Mouse (Mus musculus) intestine, embryonic 15.5 days (tissue): ENCODE measurements around the gene Adck2. TPM values are rescaled to one million over a fixed set of nuclear protein-coding genes. Genes with fewer than 3 reads are reported as not detected.

Experiments
- ATAC-seq: fragments of 200-750 bp; cut with Nextera tagmentation; 2 replicates; pipeline ENCODE4 v1.8.0; 2017; ENCODE audit warnings: moderate TSS enrichment, moderate library complexity
- H3K27ac ChIP-seq: fragments of 300-500 bp; sonication (generic); 2 replicates; pipeline ENCODE4 v1.5.1; 2015; ENCODE audit warnings: mild to moderate bottlenecking, inconsistent platforms
- H3K27me3 ChIP-seq: fragments of 300-500 bp; sonication (generic); replicated peaks from 2 replicates; pipeline ENCODE4 v1.6.1; 2015; ENCODE audit warnings: inconsistent platforms
- H3K36me3 ChIP-seq: fragments of 300-500 bp; sonication (generic); 2 replicates; pipeline ENCODE4 v1.6.1; 2015; ENCODE audit warnings: inconsistent platforms
- H3K4me1 ChIP-seq: fragments of 300-500 bp; sonication (generic); replicated peaks from 2 replicates; pipeline ENCODE4 v1.6.1; 2015; ENCODE audit warnings: inconsistent platforms
- H3K4me2 ChIP-seq: fragments of 300-500 bp; sonication (generic); replicated peaks from 2 replicates; pipeline ENCODE4 v1.6.1; 2015; ENCODE audit warnings: mild to moderate bottlenecking, inconsistent platforms
- H3K4me3 ChIP-seq: fragments of 300-500 bp; sonication (generic); replicated peaks from 2 replicates; pipeline ENCODE4 v1.5.1; 2015; ENCODE audit warnings: inconsistent platforms
- H3K9ac ChIP-seq: fragments of 300-500 bp; sonication (generic); 2 replicates; pipeline ENCODE4 v1.6.1; 2015; ENCODE audit warnings: inconsistent platforms
- H3K9me3 ChIP-seq: fragments of 300-500 bp; sonication (generic); 2 replicates; pipeline ENCODE4 v1.6.1; 2016; ENCODE audit warnings: inconsistent platforms
- WGBS: fragments of 180-500 bp; shearing (Covaris S2); methylation state at CpG from one replicate; pipeline ENCODE4 v1.1.7; 2015; 5-methylcytosine and 5-hydroxymethylcytosine counted together
- polyA plus RNA-seq: library from polyadenylated mRNA; unstranded; fragments of >200 nt; fragmentation: Nextera tagmentation; extraction: Ambion mirVana; gene quantifications from 2 replicates; pipeline ENCODE4 v1.2.1, GENCODE M21; 2015

Gene Adck2
- polyA plus RNA-seq, result 28.0 and 29.1 TPM in 2 replicates

DNA sequence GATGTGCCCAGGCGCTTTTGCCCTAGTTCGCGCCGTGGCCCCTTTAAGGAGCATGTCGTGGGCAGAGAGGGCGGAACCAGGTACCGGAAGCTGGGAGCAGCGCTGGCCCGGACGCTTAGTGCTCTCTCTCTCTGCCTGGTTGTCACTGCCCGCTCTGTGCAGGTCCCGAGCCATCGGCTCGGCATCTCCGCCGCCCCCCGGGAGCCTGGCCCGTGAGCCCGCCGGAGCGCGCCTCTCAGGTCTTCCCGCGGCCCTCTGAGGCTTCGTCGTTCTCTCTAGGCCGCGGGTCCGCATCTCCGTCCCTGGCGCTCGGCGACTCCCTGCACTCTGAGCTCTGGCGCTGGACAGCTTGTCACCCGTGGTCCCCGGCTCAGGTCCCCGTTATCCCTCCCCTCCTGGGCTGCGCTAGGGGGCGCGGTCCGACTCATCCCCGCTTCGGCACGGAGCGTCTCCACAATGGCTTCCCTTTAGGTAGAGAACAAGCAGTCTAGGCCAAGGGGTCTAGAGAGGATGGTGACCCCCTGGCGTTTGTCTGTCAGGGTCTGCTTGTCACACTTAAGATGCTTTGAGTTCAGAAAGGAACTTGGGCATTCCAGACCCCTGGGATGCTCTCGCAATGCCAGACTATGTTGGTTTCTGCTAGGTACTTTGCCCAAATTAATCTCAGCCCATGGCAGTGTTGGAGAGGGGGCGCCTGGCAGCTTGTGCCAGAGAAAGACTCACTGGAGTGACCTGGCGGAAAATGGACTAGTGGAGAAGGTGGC lies at the start of gene Adck2:
Adck2 (plus strand) TSS at position 83 of the 764 bp plus-strand sequence.
- peak; percentile 97 for ATAC-seq
- H3K36me3 ChIP-seq, result no peaks in the 10 kb centered on the region; the same call in 1 of the 2 replicates
- WGBS, result under 1% methylated on average over 49 of the region's 49 CpGs

DNA sequence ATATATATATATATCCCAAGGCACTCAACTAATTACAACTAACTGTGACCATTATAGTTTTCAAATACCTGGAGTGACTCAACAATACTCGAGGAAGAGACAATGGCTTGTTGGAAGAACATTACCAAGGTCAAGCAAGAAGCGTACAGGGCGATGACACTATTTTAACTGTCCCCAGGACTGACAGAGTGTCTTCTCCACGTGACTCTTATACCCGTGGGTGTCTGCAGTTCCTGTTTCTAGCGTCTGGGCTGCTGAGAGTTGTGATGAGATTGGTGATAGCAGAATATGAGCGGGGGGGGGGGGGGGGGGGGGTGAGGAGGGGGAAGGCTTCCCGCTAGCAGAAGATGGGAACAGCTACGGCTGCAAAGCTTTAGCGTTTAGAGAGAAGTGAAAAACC lies 46.9 kb upstream of the Adck2 start:
- ATAC-seq, result no peak
- no peaks in the 10 kb centered on the region for H3K9me3 ChIP-seq
- no peak overlapping the region for H3K9ac ChIP-seq
- H3K4me3 ChIP-seq, result no peak overlapping the region
- no peak overlapping the region for H3K4me2 ChIP-seq
- 0 out of 2 replicates have a peak, but pooled peaks cover 4% of the 10 kb centered on the region for H3K36me3 ChIP-seq
- WGBS, result 71% methylated on average over 9 of the region's 10 CpGs
- no peak overlapping the region for H3K27ac ChIP-seq
- H3K4me1 ChIP-seq, result peaks cover 14% of the 10 kb centered on the region
- H3K27me3 ChIP-seq, result no peaks in the 10 kb centered on the region

More for the DNA sequence above, at the start of gene Adck2:
- Histone ChIP-seq H3K27me3 (no peaks in the 10 kb centered on the region), H3K4me1 (peaks cover 12% of the 10 kb centered on the region), H3K9me3 (no peaks in the 10 kb centered on the region), H3K9ac (peak within 1 kb of the TSS; percentile 77), H3K4me2 (peak within 1 kb of the TSS; percentile 83), H3K4me3 (peak within 1 kb of the TSS; percentile 81), H3K27ac (peak within 1 kb of the TSS; percentile 90)

DNA sequence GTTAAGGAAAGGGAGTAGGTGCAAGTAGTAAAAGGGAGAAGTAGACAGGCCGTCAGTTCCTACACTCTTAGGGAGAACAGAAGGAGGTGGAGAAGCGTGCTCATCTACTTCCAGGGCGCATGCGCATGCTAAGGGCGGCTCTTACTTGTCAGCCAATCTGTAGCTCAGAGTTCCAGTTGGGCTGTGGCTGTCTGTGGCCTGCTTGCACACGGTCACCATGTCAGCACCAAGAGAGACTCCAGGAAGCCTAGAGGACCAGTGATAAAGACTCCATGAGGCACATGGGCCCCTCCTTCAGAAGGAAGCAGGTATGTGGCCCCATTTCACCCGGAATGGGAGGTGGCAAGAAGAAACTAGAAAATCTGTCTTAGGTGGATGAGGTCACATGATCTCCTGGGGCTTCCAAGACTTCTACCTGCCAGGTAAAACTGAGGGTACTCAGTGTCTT lies 46.3 kb upstream of the Adck2 start:
- Histone ChIP-seq H3K4me1 (peaks cover 14% of the 10 kb centered on the region), H3K9ac (no peak overlapping the region)
- 80% methylated on average over 7 of the region's 7 CpGs for WGBS

DNA sequence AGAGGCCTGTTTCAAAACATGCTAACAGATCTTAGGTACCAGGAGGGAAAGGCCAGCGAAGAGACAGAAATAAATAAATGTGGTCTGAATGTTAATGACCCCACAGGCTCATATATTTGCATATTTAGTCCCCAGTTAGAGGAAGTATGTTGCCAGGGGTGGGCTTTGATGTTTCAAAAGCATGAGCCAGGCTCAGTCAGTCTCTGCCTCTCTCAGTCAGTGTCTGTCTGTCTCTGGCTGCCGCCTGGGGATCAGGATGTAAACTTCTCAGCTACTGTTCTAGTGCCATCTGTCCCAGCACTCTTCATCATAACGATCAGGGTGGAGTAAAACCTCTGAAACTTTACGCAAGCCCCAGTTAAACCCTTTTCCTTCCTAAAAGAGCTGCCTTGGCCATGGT lies 45.9 kb upstream of the Adck2 start:
- H3K27me3 ChIP-seq, result no peaks in the 10 kb centered on the region
- H3K27ac ChIP-seq, result no peak overlapping the region
- no peak overlapping the region for H3K4me3 ChIP-seq
- 0 out of 2 replicates have a peak, but pooled peaks cover 4% of the 10 kb centered on the region for H3K36me3 ChIP-seq
- peaks cover 14% of the 10 kb centered on the region for H3K4me1 ChIP-seq
- H3K4me2 ChIP-seq, result no peak overlapping the region
- H3K9me3 ChIP-seq, result no peaks in the 10 kb centered on the region
- ATAC-seq, result no peak
- no peak overlapping the region for H3K9ac ChIP-seq
- 68% methylated on average over 4 of the region's 4 CpGs for WGBS

More for the DNA sequence above, 46.3 kb upstream of the Adck2 start:
- ATAC-seq, result no peak
- Histone ChIP-seq H3K4me2 (no peak overlapping the region), H3K27me3 (no peaks in the 10 kb centered on the region), H3K4me3 (no peak overlapping the region), H3K27ac (no peak overlapping the region), H3K9me3 (no peaks in the 10 kb centered on the region), H3K36me3 (0 out of 2 replicates have a peak, but pooled peaks cover 4% of the 10 kb centered on the region)

DNA sequence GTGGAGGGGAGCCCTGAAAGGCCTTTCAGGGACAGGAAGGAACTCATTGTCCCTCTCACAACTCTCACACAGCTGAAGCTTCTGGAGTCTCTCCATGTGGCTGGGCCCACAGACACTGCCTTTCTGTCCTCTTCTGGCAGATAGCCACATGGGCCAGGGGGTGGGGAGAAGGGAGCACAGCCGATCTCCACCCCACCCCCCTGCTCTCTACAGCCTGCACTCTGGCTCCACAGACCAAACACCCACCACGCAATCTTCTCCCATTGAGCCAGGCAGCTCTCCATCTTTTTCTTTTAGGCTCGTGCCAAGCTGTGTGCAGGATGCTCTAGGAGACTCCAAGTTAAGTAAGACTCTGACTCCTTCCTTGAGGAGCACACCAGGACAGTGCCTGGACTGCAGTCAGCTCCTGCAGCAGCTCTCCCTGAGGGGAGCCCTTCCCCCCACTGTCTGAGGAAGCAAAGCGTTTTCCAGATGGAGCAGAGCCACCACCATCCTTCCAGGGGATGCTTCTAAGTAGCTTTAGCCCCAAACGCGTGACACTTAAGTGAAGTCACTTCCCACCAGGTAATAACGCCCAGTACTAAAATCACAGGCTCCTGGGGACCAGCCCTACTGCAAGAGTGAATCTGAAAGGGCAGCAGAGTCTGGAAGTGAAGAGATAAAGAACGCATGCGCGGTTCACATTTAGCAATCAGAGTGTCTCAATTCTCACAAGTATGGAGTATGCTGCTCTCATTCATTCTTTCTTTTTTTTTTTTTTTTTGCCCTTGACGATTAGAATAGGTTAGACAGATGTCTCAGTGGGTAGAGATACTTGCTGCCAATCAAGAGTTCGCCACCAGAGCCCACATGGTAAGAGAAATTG lies 44.8 kb upstream of the Adck2 start:
- Histone ChIP-seq H3K4me1 (peaks cover 14% of the 10 kb centered on the region), H3K9ac (no peak overlapping the region), H3K9me3 (no peaks in the 10 kb centered on the region), H3K36me3 (no peaks in the 10 kb centered on the region), H3K4me3 (no peak overlapping the region), H3K4me2 (peak overlapping the region; percentile 24; the same call in 1 of the 2 replicates), H3K27me3 (no peaks in the 10 kb centered on the region), H3K27ac (peak overlapping the region; percentile 49)
- ATAC-seq, result peak; percentile 90
- 40% methylated on average over 12 of the region's 12 CpGs for WGBS

DNA sequence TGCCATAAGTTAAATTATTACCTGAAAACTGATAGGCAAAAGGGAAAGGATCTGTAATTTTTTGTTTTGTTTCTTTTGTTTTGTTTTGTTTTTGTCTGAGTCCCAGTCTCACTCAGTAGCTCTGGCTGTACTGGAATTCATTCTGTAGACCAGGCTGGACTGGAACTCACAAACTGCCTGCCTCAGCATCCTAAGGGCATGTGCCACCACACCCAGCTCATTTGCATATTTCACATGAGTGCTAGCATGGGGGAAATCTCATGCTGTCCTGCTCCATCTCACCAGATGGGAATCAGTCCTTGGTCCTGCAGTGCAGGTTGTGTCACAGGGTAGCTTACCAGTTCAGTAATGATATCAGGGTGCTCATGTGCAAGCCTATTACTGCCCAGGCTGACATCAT lies 38.7 kb upstream of the Adck2 start:
- H3K36me3 ChIP-seq, result no peaks in the 10 kb centered on the region
- no peak overlapping the region for H3K27ac ChIP-seq
- no peak for ATAC-seq
- H3K9ac ChIP-seq, result no peak overlapping the region
- H3K9me3 ChIP-seq, result no peaks in the 10 kb centered on the region
- H3K4me2 ChIP-seq, result no peak overlapping the region
- H3K4me3 ChIP-seq, result no peak overlapping the region
- H3K27me3 ChIP-seq, result no peaks in the 10 kb centered on the region
- H3K4me1 ChIP-seq, result peaks cover 13% of the 10 kb centered on the region

DNA sequence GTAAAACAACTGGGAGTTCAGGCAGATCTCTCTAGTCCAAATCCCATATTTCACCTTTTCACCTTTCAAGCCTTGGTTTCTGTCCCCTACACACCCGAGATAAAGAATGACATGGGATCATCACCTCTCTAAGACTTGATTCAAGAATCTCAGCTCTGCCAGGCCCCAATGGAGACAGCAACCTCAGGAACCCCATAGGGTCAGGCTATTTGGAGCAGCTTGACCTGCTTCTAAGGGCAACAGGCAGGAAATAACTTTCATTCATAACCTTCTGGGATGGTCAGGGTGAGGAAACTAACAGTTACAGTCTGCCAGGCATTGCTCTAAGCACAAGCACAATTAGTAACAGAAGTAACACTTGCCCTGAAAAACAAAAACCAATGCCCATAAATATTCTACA lies 37.1 kb upstream of the Adck2 start:
- ATAC-seq, result no peak
- Histone ChIP-seq H3K27ac (no peak overlapping the region), H3K9ac (no peak overlapping the region), H3K4me3 (no peak overlapping the region), H3K36me3 (no peaks in the 10 kb centered on the region), H3K4me2 (no peak overlapping the region), H3K4me1 (peaks cover 16% of the 10 kb centered on the region), H3K9me3 (no peaks in the 10 kb centered on the region), H3K27me3 (no peaks in the 10 kb centered on the region)
- 58% methylated on average over 1 of the region's 1 CpGs for WGBS

DNA sequence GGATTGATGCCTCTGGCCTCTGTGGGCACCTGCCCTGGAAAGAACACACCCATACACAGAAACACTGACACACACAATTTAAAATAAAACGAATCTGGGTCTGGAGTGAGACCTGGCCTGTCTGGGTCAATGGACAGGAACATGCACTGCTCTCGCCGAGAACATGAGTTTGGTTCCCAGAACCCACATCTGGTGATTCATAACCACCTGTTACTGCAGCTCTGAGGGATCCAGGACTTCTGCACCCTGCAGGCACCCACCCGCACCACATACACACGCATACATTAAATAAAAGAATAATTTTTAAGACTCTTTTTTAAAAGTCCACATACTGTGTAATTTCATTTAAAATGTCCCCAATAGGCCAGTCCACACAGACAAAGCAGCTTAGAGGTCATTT lies 36.4 kb upstream of the Adck2 start:
- Histone ChIP-seq H3K36me3 (no peaks in the 10 kb centered on the region), H3K9me3 (no peaks in the 10 kb centered on the region), H3K27ac (no peak overlapping the region), H3K4me2 (no peak overlapping the region), H3K9ac (no peak overlapping the region), H3K4me3 (no peak overlapping the region), H3K27me3 (no peaks in the 10 kb centered on the region), H3K4me1 (peaks cover 16% of the 10 kb centered on the region)
- ATAC-seq, result no peak
- WGBS, result 96% methylated on average over 5 of the region's 5 CpGs

DNA sequence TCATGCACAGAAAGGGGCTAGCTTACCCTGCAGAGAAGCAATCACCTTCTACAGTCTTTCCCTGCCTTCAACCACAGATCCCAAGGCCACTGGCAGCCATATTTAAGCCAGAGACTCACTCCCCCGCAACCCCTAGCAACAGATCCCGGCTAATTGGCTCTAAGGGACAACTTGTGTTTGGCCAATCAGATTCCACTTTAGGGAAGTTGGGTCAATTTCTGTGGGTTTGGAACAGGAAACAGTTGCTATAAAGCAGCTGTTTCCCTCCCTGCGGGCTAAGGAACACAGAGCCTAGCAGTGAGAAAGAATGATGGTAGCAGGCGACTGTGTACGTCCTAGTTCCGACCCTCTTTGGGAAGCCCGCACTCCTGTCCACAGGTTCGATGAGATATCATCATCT lies 35.4 kb upstream of the Adck2 start:
- H3K4me1 ChIP-seq, result peaks cover 24% of the 10 kb centered on the region
- no peak overlapping the region for H3K4me2 ChIP-seq
- H3K36me3 ChIP-seq, result no peaks in the 10 kb centered on the region
- no peak for ATAC-seq
- no peaks in the 10 kb centered on the region for H3K27me3 ChIP-seq
- no peaks in the 10 kb centered on the region for H3K9me3 ChIP-seq
- no peak overlapping the region for H3K9ac ChIP-seq
- WGBS, result 44% methylated on average over 8 of the region's 8 CpGs
- H3K4me3 ChIP-seq, result no peak overlapping the region
- no peak overlapping the region for H3K27ac ChIP-seq

DNA sequence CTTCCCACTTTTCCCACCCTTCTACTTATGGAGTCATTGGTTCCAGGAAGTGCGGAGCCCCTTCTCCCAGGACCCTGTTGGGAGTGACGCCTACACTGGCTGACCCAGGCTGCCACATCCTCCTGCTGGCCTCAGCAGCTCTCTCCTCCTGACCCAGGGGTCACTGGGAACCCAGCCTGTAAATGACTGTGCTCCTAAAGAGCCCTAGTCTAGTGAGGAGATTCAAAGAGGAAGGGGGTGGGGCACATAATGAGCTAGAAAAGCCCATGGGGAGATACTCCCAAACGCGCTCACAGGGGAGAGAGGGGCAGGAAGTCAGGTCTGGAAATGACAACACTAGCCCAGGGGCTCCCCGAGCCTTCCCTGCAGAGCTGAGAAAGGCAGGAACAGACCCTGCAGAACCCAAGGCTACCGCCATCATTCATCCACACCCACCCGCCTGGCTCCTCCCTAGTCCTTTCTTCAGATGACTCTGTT lies 34.0 kb upstream of the Adck2 start:
- H3K27ac ChIP-seq, result peak overlapping the region; percentile 62
- H3K27me3 ChIP-seq, result no peaks in the 10 kb centered on the region
- no peak overlapping the region; the same call in 1 of the 2 replicates for H3K9ac ChIP-seq
- H3K9me3 ChIP-seq, result no peaks in the 10 kb centered on the region
- H3K4me2 ChIP-seq, result peak overlapping the region; percentile 48
- H3K36me3 ChIP-seq, result no peaks in the 10 kb centered on the region
- no peak overlapping the region for H3K4me3 ChIP-seq
- H3K4me1 ChIP-seq, result peaks cover 34% of the 10 kb centered on the region
- 16% methylated on average over 7 of the region's 7 CpGs for WGBS
- ATAC-seq, result peak; percentile 37

DNA sequence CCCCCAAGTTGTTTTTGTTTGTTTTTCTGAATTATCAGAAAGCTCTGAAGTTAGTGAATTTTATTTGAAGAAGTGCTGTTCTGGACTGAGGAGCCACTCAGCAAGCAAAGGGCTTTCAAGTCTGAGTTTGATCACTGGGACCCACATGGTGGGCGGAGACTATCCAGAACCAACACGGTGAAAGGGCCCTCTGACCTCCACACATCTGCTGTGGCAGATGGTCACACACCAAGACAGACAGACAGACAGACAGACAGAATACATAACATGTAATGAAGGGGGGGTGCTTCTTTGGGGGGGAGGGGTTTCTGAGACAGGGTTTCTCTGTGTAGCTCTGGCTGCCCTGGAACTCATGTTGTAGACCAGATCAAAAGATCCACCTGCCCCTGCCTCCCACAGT lies 33.1 kb upstream of the Adck2 start:
- Histone ChIP-seq H3K27ac (0 out of 2 replicates have a peak overlapping the region, but pooled peaks have one; percentile 17), H3K9ac (no peak overlapping the region), H3K4me1 (peaks cover 38% of the 10 kb centered on the region), H3K9me3 (no peaks in the 10 kb centered on the region), H3K36me3 (no peaks in the 10 kb centered on the region), H3K4me3 (no peak overlapping the region), H3K4me2 (0 out of 2 replicates have a peak overlapping the region, but pooled peaks have one; percentile 48), H3K27me3 (no peaks in the 10 kb centered on the region)
- no peak for ATAC-seq
- WGBS, result 49% methylated on average over 2 of the region's 2 CpGs
